Mouse (Mus musculus) left cerebral cortex, postnatal 4 days (tissue): ENCODE data around the gene Ice1. TPM values are rescaled to one million over a fixed set of nuclear protein-coding genes. Genes with fewer than 3 reads are reported as not detected.

Experiments
- DNase-seq: peaks from one replicate; pipeline ENCODE4 v3.0.0-alpha.2; 2022
- intact Hi-C: fragments of 180-260 bp; cut with DNase I; formaldehyde crosslinking; loops from one replicate; pipeline ENCODE4 v1.15.1; 2025
- total RNA-seq, 2 experiments: library from RNA; stranded (reverse); gene quantifications; 2 replicates each; pipeline ENCODE4 v1.2.3; 2021

Gene Ice1
- total RNA-seq, 2 experiments from 2014 or later = 103 to 105 TPM

- DNase-seq = no peak
- intact Hi-C loops = no loop called here
Measured at GRCm38 (mm10) chr13:70641941-70642340, 4.5 kb upstream of the Ice1 start.

GRCm38 (mm10) chr13:70641381-70641780 is 3.9 kb upstream of the Ice1 start:
- intact Hi-C loops = no loop called here
- DNase-seq = no peak

GRCm38 (mm10) chr13:70639639-70640038 is 2.2 kb upstream of the Ice1 start:
- intact Hi-C loops = no loop called here
- no peak for DNase-seq

GRCm38 (mm10) chr13:70637662-70638291 is 343 bp upstream of the Ice1 start:
- intact Hi-C loops = no loop called here
- peak; percentile 95 for DNase-seq

GRCm38 (mm10) chr13:70636706-70637105 is 728 bp downstream of the Ice1 start:
- DNase-seq = no peak
- intact Hi-C loops = no loop called here

- intact Hi-C loops = no loop called here
- no peak for DNase-seq
Measured at GRCm38 (mm10) chr13:70635591-70635990, 1.8 kb downstream of the Ice1 start.

- intact Hi-C loops = no loop called here
- DNase-seq = no peak
Measured at GRCm38 (mm10) chr13:70626416-70626815, 11.0 kb downstream of the Ice1 start.

GRCm38 (mm10) chr13:70625665-70626064 is 11.8 kb downstream of the Ice1 start:
- no peak for DNase-seq
- intact Hi-C loops = no loop called here

- DNase-seq = no peak
- intact Hi-C loops = no loop called here
Measured at GRCm38 (mm10) chr13:70624445-70624844, 13.0 kb downstream of the Ice1 start.

GRCm38 (mm10) chr13:70622461-70623057 is 14.9 kb downstream of the Ice1 start:
- no peak for DNase-seq
- intact Hi-C loops = no loop called here

GRCm38 (mm10) chr13:70621509-70621908 is 15.9 kb downstream of the Ice1 start:
- intact Hi-C loops = no loop called here
- no peak for DNase-seq

- intact Hi-C loops = no loop called here
- no peak for DNase-seq
Measured at GRCm38 (mm10) chr13:70612837-70613236, 24.6 kb downstream of the Ice1 start.

- intact Hi-C loops = no loop called here
- peak; percentile 79 for DNase-seq
Measured at GRCm38 (mm10) chr13:70610431-70611420, 26.7 kb downstream of the Ice1 start.

GRCm38 (mm10) chr13:70609632-70610031 is 27.8 kb downstream of the Ice1 start:
- no peak for DNase-seq
- intact Hi-C loops = loop anchor here (10.0 kb wide), 1 partner anchor 995 kb away; the partner anchor contains the start of gene Srd5a1

- no peak for DNase-seq
- intact Hi-C loops = loop anchor here (10.0 kb wide), 1 partner anchor 991 kb away; the partner anchor contains the start of gene Srd5a1
Measured at GRCm38 (mm10) chr13:70605366-70605765, 32.1 kb downstream of the Ice1 start.

GRCm38 (mm10) chr13:70604723-70605122 is 32.7 kb downstream of the Ice1 start:
- no peak for DNase-seq
- intact Hi-C loops = loop anchor here (10.0 kb wide), 1 partner anchor 990 kb away; the partner anchor contains the start of gene Srd5a1

GRCm38 (mm10) chr13:70601566-70601965 is 35.9 kb downstream of the Ice1 start:
- intact Hi-C loops = loop anchor here (10.0 kb wide), 1 partner anchor 987 kb away; the partner anchor contains the start of gene Srd5a1
- DNase-seq = no peak

GRCm38 (mm10) chr13:70599964-70600619 is 37.3 kb downstream of the Ice1 start:
- no peak for DNase-seq
- intact Hi-C loops = loop anchor here (10.0 kb wide), 2 partner anchors 985 to 1095 kb away; partner anchors contain the start of gene Srd5a1

GRCm38 (mm10) chr13:70598941-70599340 is 38.5 kb downstream of the Ice1 start:
- intact Hi-C loops = loop anchor here (10.0 kb wide), 1 partner anchor 1094 kb away; no protein-coding TSS in a partner anchor
- peak; percentile 30 for DNase-seq

GRCm38 (mm10) chr13:70596901-70597300 is 40.5 kb downstream of the Ice1 start:
- intact Hi-C loops = loop anchor here (10.0 kb wide), 1 partner anchor 1092 kb away; no protein-coding TSS in a partner anchor

More at GRCm38 (mm10) chr13:70596901-70597300, 40.5 kb downstream of the Ice1 start:
- DNase-seq = no peak
